Mouse (Mus musculus) stomach, postnatal 0 days (tissue): ENCODE measurements around the gene Smc1a. TPM values are rescaled to one million over a fixed set of nuclear protein-coding genes. Genes with fewer than 3 reads are reported as not detected.
A peak's percentile ranks its signal among the peaks of the same experiment; 100 is the strongest.
"Not testable (repeated sequence)": the region's sequence is repeated elsewhere in the genome, so short reads cannot be mapped to it uniquely, and the experiment has no call there.

Experiments used
- ATAC-seq: fragments of 200-750 bp; cut with Nextera tagmentation; 2 replicates; pipeline ENCODE4 v1.8.0; 2017; ENCODE audit not compliant: low FRiP score, low TSS enrichment
- DNase-seq: peaks from one replicate; pipeline ENCODE4 v3.0.0-alpha.2; 2016; ENCODE audit warnings: low spot score
- H3K27ac ChIP-seq: fragments of 300-500 bp; sonication (generic); replicated peaks from 2 replicates; pipeline ENCODE4 v1.5.1; 2014; ENCODE audit warnings: mild to moderate bottlenecking, control low read depth
- H3K27me3 ChIP-seq: fragments of 300-500 bp; sonication (generic); 2 replicates; pipeline ENCODE4 v1.6.1; 2014; ENCODE audit warnings: low read length; ENCODE audit not compliant: control insufficient read depth, insufficient read depth
- H3K36me3 ChIP-seq: fragments of 300-500 bp; sonication (generic); 2 replicates; pipeline ENCODE4 v1.6.1; 2014; ENCODE audit warnings: low read length, mixed read lengths; ENCODE audit not compliant: control insufficient read depth, insufficient read depth
- H3K4me1 ChIP-seq: fragments of 300-500 bp; sonication (generic); replicated peaks from 2 replicates; pipeline ENCODE4 v1.6.1; 2014; ENCODE audit warnings: antibody characterized with exemption; ENCODE audit not compliant: control insufficient read depth, insufficient read depth
- H3K4me2 ChIP-seq: fragments of 300-500 bp; sonication (generic); replicated peaks from 2 replicates; pipeline ENCODE4 v1.6.1; 2014; ENCODE audit warnings: low read depth, mild to moderate bottlenecking, control low read depth, moderate library complexity
- H3K4me3 ChIP-seq: fragments of 300-500 bp; sonication (generic); 2 replicates; pipeline ENCODE4 v1.5.1; 2014; ENCODE audit warnings: low read depth, low read length, control low read depth
- H3K9ac ChIP-seq: fragments of 300-500 bp; sonication (generic); 2 replicates; pipeline ENCODE4 v1.6.1; 2014; ENCODE audit warnings: mild to moderate bottlenecking, low read length, control low read depth, mixed read lengths
- H3K9me3 ChIP-seq: fragments of 300-500 bp; sonication (generic); 2 replicates; pipeline ENCODE4 v1.6.1; 2016; ENCODE audit warnings: low read length; ENCODE audit not compliant: control insufficient read depth
- CTCF ChIP-seq: IDR thresholded peaks from 2 replicates; pipeline ENCODE4 v1.5.1; 2016; ENCODE audit warnings: antibody characterized with exemption, low read depth, mild to moderate bottlenecking, moderate library complexity
- EP300 ChIP-seq: optimal IDR thresholded peaks from 2 replicates; pipeline ENCODE3; 2016; ENCODE audit warnings: antibody characterized with exemption
- WGBS: fragments of 180-500 bp; shearing (Covaris S2); extraction: QIAGEN DNeasy Blood & Tissue Kit; methylation state at CpG from one replicate; pipeline ENCODE4 v1.1.7; 2014; 5-methylcytosine and 5-hydroxymethylcytosine counted together
- polyA plus RNA-seq: library from polyadenylated mRNA; unstranded; fragments of >200 nt; fragmentation: Nextera tagmentation; extraction: Ambion mirVana; gene quantifications from 2 replicates; pipeline ENCODE4 v1.2.1, GENCODE M21; 2015

The Smc1a gene
- polyA plus RNA-seq, 1 experiment from 2014 or later = 34.9 TPM

GRCm38 (mm10) chrX:152052546-152052945, 36.3 kb downstream of the Smc1a start:
- Histone ChIP-seq H3K9me3 (no peaks in the 10 kb centered on the region), H3K4me1 (no peaks in the 10 kb centered on the region), H3K4me3 (no peak overlapping the region), H3K4me2 (no peak overlapping the region), H3K9ac (no peak overlapping the region), H3K36me3 (no peaks in the 10 kb centered on the region), H3K27me3 (no peaks in the 10 kb centered on the region), H3K27ac (no peak overlapping the region)
- WGBS = 76% methylated on average over 3 of the region's 3 CpGs
- ATAC-seq (no peak), DNase-seq (no peak)
- TF ChIP-seq EP300 = no peak

GRCm38 (mm10) chrX:152054094-152054493, 37.9 kb downstream of the Smc1a start:
- Histone ChIP-seq H3K9ac (no peak overlapping the region), H3K4me1 (no peaks in the 10 kb centered on the region), H3K36me3 (0 out of 2 replicates have a peak, but pooled peaks cover under 1% of the 10 kb centered on the region), H3K9me3 (no peaks in the 10 kb centered on the region), H3K4me2 (no peak overlapping the region), H3K4me3 (no peak overlapping the region), H3K27me3 (no peaks in the 10 kb centered on the region), H3K27ac (no peak overlapping the region)
- ATAC-seq (no peak), DNase-seq (no peak)
- TF ChIP-seq EP300 (no peak), CTCF (no peak)
- WGBS = 56% methylated on average over 1 of the region's 1 CpGs

- ATAC-seq (no peak), DNase-seq (no peak)
- Histone ChIP-seq H3K4me3 (no peak overlapping the region), H3K36me3 (no peaks in the 10 kb centered on the region), H3K9ac (no peak overlapping the region), H3K4me2 (no peak overlapping the region), H3K27ac (no peak overlapping the region), H3K27me3 (no peaks in the 10 kb centered on the region), H3K4me1 (no peaks in the 10 kb centered on the region), H3K9me3 (no peaks in the 10 kb centered on the region)
- WGBS = 86% methylated on average over 2 of the region's 2 CpGs
- TF ChIP-seq EP300 (no peak), CTCF (no peak)
These were observed 49.4 kb downstream of the Smc1a start for GRCm38 (mm10) chrX:152065674-152066073.

DNA sequence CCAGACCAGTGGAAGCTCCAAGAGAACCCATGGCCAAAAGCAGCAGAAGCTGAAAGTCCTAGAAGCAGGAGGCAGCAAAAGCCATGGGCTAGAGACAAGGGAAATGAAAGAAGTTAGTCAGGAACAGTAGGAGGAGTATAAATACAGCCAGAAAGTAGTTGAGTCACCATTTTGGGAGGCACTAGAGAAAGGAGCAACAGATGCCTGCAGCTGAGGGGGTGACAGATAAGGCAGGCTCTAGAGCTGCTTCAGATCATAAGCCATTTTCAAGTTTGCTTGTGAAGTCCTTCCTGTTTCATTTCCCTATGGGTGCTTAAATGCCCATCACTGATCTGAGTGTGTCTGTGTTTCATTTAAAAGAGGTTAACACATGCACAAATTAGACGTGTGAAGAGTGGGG, 51.6 kb downstream of the Smc1a start:
- ATAC-seq (no peak), DNase-seq (no peak)
- WGBS = 47% methylated on average over 1 of the region's 1 CpGs
- Histone ChIP-seq H3K27ac (no peak overlapping the region), H3K4me2 (no peak overlapping the region), H3K9me3 (no peaks in the 10 kb centered on the region), H3K36me3 (no peaks in the 10 kb centered on the region), H3K9ac (no peak overlapping the region), H3K4me3 (no peak overlapping the region), H3K4me1 (no peaks in the 10 kb centered on the region), H3K27me3 (no peaks in the 10 kb centered on the region)
- TF ChIP-seq EP300 (no peak), CTCF (no peak)

DNA sequence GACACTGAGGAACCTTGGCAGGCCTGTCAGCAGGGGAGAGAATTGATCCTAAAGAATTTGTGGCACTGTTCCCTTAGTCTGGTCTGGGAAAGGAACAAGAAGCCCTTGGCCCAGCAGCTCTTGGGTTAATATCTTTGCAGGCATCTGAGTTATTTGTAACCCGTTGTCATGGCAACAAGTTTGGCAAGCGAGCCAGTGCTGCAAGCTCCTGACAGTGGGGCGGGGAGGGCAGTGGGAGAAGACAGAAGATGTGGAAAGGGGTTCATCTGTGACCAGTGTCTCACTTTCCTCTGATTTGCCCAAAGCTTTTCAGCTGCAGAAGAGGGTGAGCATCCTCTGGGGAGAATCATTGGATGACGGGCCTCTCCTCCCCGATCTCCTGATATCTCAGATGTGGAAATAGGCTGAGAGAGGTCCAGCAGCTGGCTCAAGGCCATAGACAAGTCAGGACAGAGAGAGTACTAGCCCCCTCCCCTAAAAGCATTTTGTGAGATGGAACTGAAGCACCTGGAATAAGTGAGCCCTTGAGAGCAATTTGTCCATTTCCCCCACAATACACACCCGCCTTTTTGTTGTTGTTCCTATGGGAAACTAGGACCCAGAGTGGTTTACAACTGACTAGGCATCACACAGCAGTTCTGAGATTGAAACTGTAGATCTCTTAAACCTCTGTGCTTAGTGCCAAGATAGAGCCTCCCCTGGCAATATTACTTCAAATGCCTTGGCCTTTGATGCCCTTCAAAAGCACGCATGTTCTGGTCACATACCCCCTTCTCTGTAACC, 73.8 kb downstream of the Smc1a start:
- not testable (repeated sequence) for ATAC-seq, H3K4me1 ChIP-seq, H3K27me3 ChIP-seq, H3K36me3 ChIP-seq, H3K27ac ChIP-seq, H3K4me2 ChIP-seq, H3K4me3 ChIP-seq, H3K9me3 ChIP-seq, H3K9ac ChIP-seq
- DNase-seq = peak; percentile 16
- 28% methylated on average over 6 of the region's 7 CpGs for WGBS

DNA sequence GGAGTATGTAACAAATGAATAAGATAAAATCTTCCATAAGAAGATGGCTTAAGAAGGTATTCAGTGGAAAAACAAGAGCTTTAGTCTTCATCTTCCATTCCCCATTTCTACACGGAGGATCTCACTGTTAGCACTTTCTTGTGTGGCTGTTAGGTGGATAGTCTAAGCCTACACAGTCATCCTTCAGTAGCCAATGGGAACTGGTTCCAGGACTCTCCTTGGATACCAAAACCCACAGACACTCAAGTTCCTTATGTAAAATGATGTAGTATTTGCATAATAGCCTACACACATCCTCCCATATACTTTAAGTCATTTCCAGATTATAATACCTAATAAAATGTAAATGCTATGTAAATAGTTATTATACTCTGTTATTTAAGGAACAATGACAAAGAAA, 81.3 kb downstream of the Smc1a start:
- H3K9ac ChIP-seq = no peak overlapping the region
- no peak overlapping the region for H3K4me3 ChIP-seq
- no peaks in the 10 kb centered on the region for H3K4me1 ChIP-seq
- H3K9me3 ChIP-seq = no peaks in the 10 kb centered on the region
- TF ChIP-seq CTCF (no peak), EP300 (no peak)
- H3K4me2 ChIP-seq = no peak overlapping the region
- H3K27ac ChIP-seq = no peak overlapping the region
- ATAC-seq = no peak
- 44% methylated on average over 1 of the region's 1 CpGs for WGBS
- no peaks in the 10 kb centered on the region for H3K27me3 ChIP-seq
- H3K36me3 ChIP-seq = no peaks in the 10 kb centered on the region
- DNase-seq = no peak

Other genes with a start within 250 kb of the Smc1a start
- 12.4 and 15.2 TPM in 2 replicates for gene Huwe1, start 215.6 kb upstream of the Smc1a start, polyA plus RNA-seq
- gene Hsd17b10, start 14.6 kb upstream of the Smc1a start, polyA plus RNA-seq = 136 and 151 TPM in 2 replicates
- 1.4 and 1.7 TPM in 2 replicates for gene Ribc1, start 133 bp upstream of the Smc1a start, polyA plus RNA-seq
- 3.6 TPM in 2 replicates for gene Iqsec2, start 127.8 kb downstream of the Smc1a start, polyA plus RNA-seq
- 13.8 and 15.4 TPM in 2 replicates for gene Kdm5c, start 216.6 kb downstream of the Smc1a start, polyA plus RNA-seq